In genomic region chr12:8502546-8502945, GRCm38 (mm10) we compare ENCODE assay signal across 9 mouse cellular contexts. TPM values are rescaled to one million over a fixed set of nuclear protein-coding genes. Genes with fewer than 3 reads are reported as not detected.
DNase-seq lines count a peak whose midpoint lies in the region; ATAC-seq and TF ChIP-seq lines count a peak whose summit lies in the region.
"Had no signal": no experiment of that assay in that cellular context is flagged by ENCODE, and none has a peak within 500 bp of the region (broad histone marks: within the 10 kb centered on the region; RNA-seq: fewer than 3 reads in every experiment).

No protein-coding gene starts in this region.

- H3K4me1 ChIP-seq in CH12.LX (ENCODE audit: control insufficient read depth in 1 of 2, insufficient read depth in 2 of 2): peaks cover 4 to 18% of the 10 kb centered on the region in 2 experiments

- H3K27ac ChIP-seq in layer of hippocampus, adult 2 months: peak overlapping the region; percentile 100; the same call in 1 of the 2 replicates
- no peak overlapping the region for H3K27ac ChIP-seq in CH12.LX (ENCODE audit: insufficient read depth, low read depth)

- peaks cover 15% of the 10 kb centered on the region for H3K79me2 ChIP-seq in CH12.LX (replicated peaks; ENCODE audit: control insufficient read depth, extremely low read depth, insufficient read depth, poor library complexity, severe bottlenecking)

- TF ChIP-seq RAD21 in CH12.LX (IDR thresholded peaks at IDR 0.05; ENCODE audit: low read depth, low read length): peak; percentile 89

- H3K27me3 ChIP-seq in CH12.LX (replicated peaks): no peaks in the 10 kb centered on the region
- H3K27me3 ChIP-seq in splenic B cell, adult 2 months (ENCODE audit: control insufficient read depth, insufficient read depth, low read length, poor library complexity, severe bottlenecking): no peaks in the 10 kb centered on the region
- H3K27me3 ChIP-seq: embryonic facial prominence, embryonic 12.5 days had no signal

- no peak overlapping the region for H3K4me3 ChIP-seq in layer of hippocampus, adult 2 months
- H3K4me3 ChIP-seq in CH12.LX (replicated peaks in 1 of 3; ENCODE audit: low read depth in 2 of 3, low read length in 2 of 3, poor library complexity in 1 of 3): no peak overlapping the region
- H3K4me3 ChIP-seq: embryonic facial prominence, embryonic 12.5 days had no signal

- intact Hi-C loops in left cerebral cortex, postnatal 10 days (cut with DNase I): no loop called here

- peaks cover 0 to 7% of the 10 kb centered on the region in 2 experiments for H3K36me3 ChIP-seq in CH12.LX (replicated peaks in 1 of 2; ENCODE audit: control insufficient read depth in 1 of 2, insufficient read depth in 1 of 2, low read length in 1 of 2)
- no peaks in the 10 kb centered on the region for H3K36me3 ChIP-seq in splenic B cell, adult 2 months (ENCODE audit: control insufficient read depth, insufficient read depth, low read length, poor library complexity, severe bottlenecking)
- H3K36me3 ChIP-seq: embryonic facial prominence, embryonic 12.5 days had no signal

- ATAC-seq in frontal cortex, adult (ENCODE audit: low TSS enrichment): no peak

- TF ChIP-seq CTCF in layer of hippocampus, adult 2 months (conservative IDR thresholded peaks at IDR 0.05): peak; percentile 80
- TF ChIP-seq CTCF in CH12.LX (conservative IDR thresholded peaks at IDR 0.05 in 1 of 2, IDR thresholded peaks at IDR 0.05 in 1 of 2; ENCODE audit: low read depth in 2 of 2, low read length in 2 of 2): peak; percentile 12 to 86; a peak in 2 of 4 replicates

- H3K9ac ChIP-seq in CH12.LX (ENCODE audit: insufficient read depth, low read depth): no peak overlapping the region
- H3K9ac ChIP-seq: embryonic facial prominence, embryonic 12.5 days had no signal

- H3K9me3 ChIP-seq in CH12.LX (replicated peaks; ENCODE audit: low read length): no peaks in the 10 kb centered on the region
- H3K9me3 ChIP-seq: embryonic facial prominence, embryonic 12.5 days had no signal

- in situ Hi-C loops in CH12.LX (cut with MboI; ENCODE audit: low pct_ligation_motif_present, low pct_unique_long_range_greater_than_20kb, low sequenced_read_pairs): loop anchor here (5.0 kb wide), 1 partner anchor 180 kb away; no protein-coding TSS in a partner anchor

- H3K4me2 ChIP-seq in CH12.LX (ENCODE audit: insufficient read depth, low read depth, poor library complexity, severe bottlenecking): no peak overlapping the region
- H3K4me2 ChIP-seq: embryonic facial prominence, embryonic 12.5 days had no signal

- TF ChIP-seq EP300 in CH12.LX (IDR thresholded peaks at IDR 0.05; ENCODE audit: low read length): no peak

- dilution Hi-C loops in CH12.LX (cut with MboI; ENCODE audit: extremely low pct_ligation_motif_present, extremely low pct_unique_long_range_greater_than_20kb, low sequenced_read_pairs): no loop called here

- DNase-seq in layer of hippocampus, adult 2 months (ENCODE audit: low spot score in 2 of 2): peak; percentile 75 to 77
- DNase-seq in layer of hippocampus, adult 9-10 months (ENCODE audit: low spot score): no peak
- peak; percentile 72 for DNase-seq in CH12.LX (ENCODE audit: extremely low read depth)
- peak; percentile 69 for DNase-seq in adrenal gland, postnatal 10 days
- DNase-seq in embryo, embryonic 9.5 days (ENCODE audit: extremely low spot score): peak; percentile 68
- peak; percentile 57 to 80 for DNase-seq in left cerebral cortex, postnatal 10 days (ENCODE audit: extremely low spot score in 1 of 2, low spot score in 2 of 2)
- peak; percentile 85 for DNase-seq in splenic B cell, adult 2 months (ENCODE audit: low read depth, low spot score)

- TF ChIP-seq POLR2A in CH12.LX (IDR thresholded peaks at IDR 0.05; ENCODE audit: low read depth, low read length): no peak

TF ChIP-seq in CH12.LX, 34 proteins besides CTCF, POLR2A, EP300 and RAD21:
- TF ChIP-seq BHLHE40 (IDR thresholded peaks at IDR 0.05; ENCODE audit: low read depth, low read length): no peak
- no peak for TF ChIP-seq POLR2AphosphoS2 (IDR thresholded peaks at IDR 0.05; ENCODE audit: low read depth, low read length)
- no peak for TF ChIP-seq CHD2 (IDR thresholded peaks at IDR 0.05; ENCODE audit: low read length)
- TF ChIP-seq ETS1 (conservative IDR thresholded peaks at IDR 0.05; ENCODE audit: low read depth, low read length): no peak
- TF ChIP-seq RCOR1 (conservative IDR thresholded peaks at IDR 0.05; ENCODE audit: low read depth, low read length): no peak
- TF ChIP-seq PAX5 (IDR thresholded peaks at IDR 0.05; ENCODE audit: low read length): no peak
- no peak for TF ChIP-seq JUND (conservative IDR thresholded peaks at IDR 0.05; ENCODE audit: low read depth, low read length)
- TF ChIP-seq USF1 (IDR thresholded peaks at IDR 0.05; ENCODE audit: low read depth, low read length): no peak
- TF ChIP-seq MYC (IDR thresholded peaks at IDR 0.05; ENCODE audit: low read depth, low read length): 0 out of 2 replicates have a peak, but pooled peaks have one; percentile 19
- TF ChIP-seq NRF1 (IDR thresholded peaks at IDR 0.05; ENCODE audit: low read depth, low read length): no peak
- no peak for TF ChIP-seq TBP (conservative IDR thresholded peaks at IDR 0.05; ENCODE audit: low read depth, low read length)
- TF ChIP-seq E2F4 (IDR thresholded peaks at IDR 0.05; ENCODE audit: insufficient replicate concordance, low read depth, low read length): no peak
- no peak for TF ChIP-seq JUN (IDR thresholded peaks at IDR 0.05; ENCODE audit: insufficient read depth, low read depth, low read length)
- no peak; the same call in 1 of the 2 replicates for TF ChIP-seq SIN3A (IDR thresholded peaks at IDR 0.05; ENCODE audit: low read length)
- TF ChIP-seq ZKSCAN1 (IDR thresholded peaks at IDR 0.05; ENCODE audit: borderline replicate concordance, low read depth, low read length): no peak
- no peak for TF ChIP-seq KAT2A (IDR thresholded peaks at IDR 0.05; ENCODE audit: insufficient replicate concordance, low read length)
- TF ChIP-seq MXI1 (IDR thresholded peaks at IDR 0.05; ENCODE audit: low read depth, low read length): no peak
- no peak for TF ChIP-seq ZMIZ1 (IDR thresholded peaks at IDR 0.05; ENCODE audit: low read depth, low read length)
- no peak for TF ChIP-seq ELF1 (IDR thresholded peaks at IDR 0.05; ENCODE audit: low read depth, low read length)
- no peak for TF ChIP-seq GABPA (IDR thresholded peaks at IDR 0.05; ENCODE audit: insufficient replicate concordance, low read depth, low read length)
- peak; percentile 94 for TF ChIP-seq ZC3H11A (IDR thresholded peaks at IDR 0.05; ENCODE audit: low read depth, low read length)
- no peak for TF ChIP-seq MAFK (IDR thresholded peaks at IDR 0.05; ENCODE audit: insufficient replicate concordance, low read length)
- no peak for TF ChIP-seq UBTF (IDR thresholded peaks at IDR 0.05; ENCODE audit: low read depth, low read length)
- TF ChIP-seq MAZ (IDR thresholded peaks at IDR 0.05; ENCODE audit: low read depth, low read length): no peak
- TF ChIP-seq CHD1 (IDR thresholded peaks at IDR 0.05; ENCODE audit: low read depth, low read length): no peak
- TF ChIP-seq TCF12 (IDR thresholded peaks at IDR 0.05; ENCODE audit: low read depth, low read length): 0 out of 2 replicates have a peak, but pooled peaks have one; percentile 36
- TF ChIP-seq SMC3 (IDR thresholded peaks at IDR 0.05; ENCODE audit: low read depth, low read length): peak; percentile 95
- TF ChIP-seq MAX (IDR thresholded peaks at IDR 0.05; ENCODE audit: low read length): no peak
- TF ChIP-seq NELFE (IDR thresholded peaks at IDR 0.05; ENCODE audit: low read depth, low read length): no peak
- TF ChIP-seq IRF4 (IDR thresholded peaks at IDR 0.05; ENCODE audit: low read depth, low read length): no peak
- peak; percentile 62; the same call in 1 of the 2 replicates for TF ChIP-seq ZNF384 (IDR thresholded peaks at IDR 0.05; ENCODE audit: low read depth, low read length)

RNA-seq across cellular contexts. Expression of gene Rhob, which starts 2.7 kb away (rescaled TPM):
- 100 to 1,000 TPM; 359 to 361 TPM for total RNA-seq in layer of hippocampus, adult 2 months (2021)
- total RNA-seq in CH12.LX (2012; rRNA removed) (47.5 and 52.9 TPM in 2 replicates), CH12.LX (2014; rRNA removed) (41.8 and 42.1 TPM in 2 replicates)
- polyA plus RNA-seq in CH12.LX (2012; ENCODE audit: insufficient read length, low read depth): 48.6 and 54.1 TPM in 2 replicates
- total RNA-seq in adrenal gland, postnatal 10 days (2021): 100 to 1,000 TPM; 177 to 223 TPM
- total RNA-seq in left cerebral cortex, postnatal 10 days (2021): 100 to 1,000 TPM; 235 to 310 TPM
